Mouse (Mus musculus) bone marrow macrophage, adult 2 months (primary cell): ENCODE measurements around the gene Mapk8ip3.

Experiments used
- CTCF ChIP-seq: IDR thresholded peaks from 2 replicates; pipeline ENCODE4 v1.5.1; 2012; ENCODE audit warnings: low read depth, mild to moderate bottlenecking, low read length, moderate library complexity
- POLR2A ChIP-seq: IDR thresholded peaks from 2 replicates; pipeline ENCODE4 v1.6.1; 2012; ENCODE audit warnings: mild to moderate bottlenecking, low read depth, low read length, borderline replicate concordance

GRCm38 (mm10) chr17:24913984-24914383 lies 22.8 kb downstream of the Mapk8ip3 start:
- no peak for TF ChIP-seq CTCF
- TF ChIP-seq POLR2A, result no peak
